ENCODE assay signal across 24 mouse cellular contexts in genomic region chr16:66602686-66603085, GRCm38 (mm10).
A peak's percentile ranks its signal among the peaks of the same experiment; 100 is the strongest.
DNase-seq lines count a peak whose midpoint lies in the region; ATAC-seq and TF ChIP-seq lines count a peak whose summit lies in the region.
"Had no signal": no experiment of that assay in that cellular context is flagged by ENCODE, and none has a peak within 500 bp of the region (broad histone marks: within the 10 kb centered on the region; RNA-seq: fewer than 3 reads in every experiment).

No protein-coding gene starts in this region.

- H3K27ac ChIP-seq in kidney, postnatal 0 days = no peak overlapping the region
- H3K27ac ChIP-seq in kidney, adult 2 months (ENCODE audit: insufficient read depth, low read depth, low read length) = no peak overlapping the region
- H3K27ac ChIP-seq in liver, postnatal 0 days (ENCODE audit: low read depth) = no peak overlapping the region
- H3K27ac ChIP-seq: embryonic facial prominence, embryonic 12.5 days; embryonic facial prominence, embryonic 15.5 days; forebrain, embryonic 10.5 days; forebrain, embryonic 13.5 days; forebrain, embryonic 15.5 days had no signal

- TF ChIP-seq POLR2A in kidney, adult 2 months (IDR thresholded peaks at IDR 0.05; ENCODE audit: low read depth, low read length) = no peak

- H3K4me1 ChIP-seq in kidney, postnatal 0 days (replicated peaks; ENCODE audit: insufficient read depth, low read length) = no peaks in the 10 kb centered on the region
- no peaks in the 10 kb centered on the region for H3K4me1 ChIP-seq in kidney, adult 2 months (ENCODE audit: control insufficient read depth, insufficient read depth, low read length)
- no peaks in the 10 kb centered on the region for H3K4me1 ChIP-seq in liver, postnatal 0 days (ENCODE audit: insufficient read depth)
- H3K4me1 ChIP-seq: embryonic facial prominence, embryonic 12.5 days; embryonic facial prominence, embryonic 15.5 days; forebrain, embryonic 13.5 days; forebrain, embryonic 15.5 days had no signal

- H3K36me3 ChIP-seq in kidney, postnatal 0 days (ENCODE audit: insufficient read depth, low read length) = no peaks in the 10 kb centered on the region
- no peaks in the 10 kb centered on the region for H3K36me3 ChIP-seq in kidney, adult 2 months (ENCODE audit: control insufficient read depth, insufficient read depth, low read length)
- no peaks in the 10 kb centered on the region for H3K36me3 ChIP-seq in liver, postnatal 0 days (replicated peaks; ENCODE audit: insufficient read depth, low read length)
- H3K36me3 ChIP-seq: embryonic facial prominence, embryonic 12.5 days; embryonic facial prominence, embryonic 15.5 days; forebrain, embryonic 10.5 days; forebrain, embryonic 15.5 days had no signal

- no peak for TF ChIP-seq EP300 in liver, postnatal 0 days (IDR thresholded peaks at IDR 0.05; ENCODE audit: low read depth)

- WGBS in kidney, postnatal 0 days = 56% methylated on average over 3 of the region's 3 CpGs
- 36% methylated on average over 3 of the region's 3 CpGs for WGBS in kidney, adult 2 months
- 73% methylated on average over 3 of the region's 3 CpGs for WGBS in liver, postnatal 0 days (ENCODE audit: insufficient replicate concordance)

- no peaks in the 10 kb centered on the region for H3K9me3 ChIP-seq in kidney, postnatal 0 days (replicated peaks; ENCODE audit: low read length)
- no peaks in the 10 kb centered on the region for H3K9me3 ChIP-seq in liver, postnatal 0 days (ENCODE audit: low read length)
- H3K9me3 ChIP-seq: embryonic facial prominence, embryonic 12.5 days; embryonic facial prominence, embryonic 15.5 days; forebrain, embryonic 10.5 days; forebrain, embryonic 13.5 days; forebrain, embryonic 15.5 days had no signal

- H3K4me2 ChIP-seq in kidney, postnatal 0 days (ENCODE audit: low read length) = no peak overlapping the region
- no peak overlapping the region for H3K4me2 ChIP-seq in liver, postnatal 0 days (ENCODE audit: low read depth, low read length)
- H3K4me2 ChIP-seq: embryonic facial prominence, embryonic 12.5 days; embryonic facial prominence, embryonic 15.5 days; forebrain, embryonic 13.5 days; forebrain, embryonic 15.5 days had no signal

- no peak for TF ChIP-seq CTCF in kidney, postnatal 0 days (IDR thresholded peaks at IDR 0.05; ENCODE audit: low read depth)
- no peak for TF ChIP-seq CTCF in kidney, adult 2 months (conservative IDR thresholded peaks at IDR 0.05; ENCODE audit: insufficient read depth, insufficient read length, low read depth, low read length)
- no peak for TF ChIP-seq CTCF in liver, postnatal 0 days (IDR thresholded peaks at IDR 0.05; ENCODE audit: low read depth)

- H3K4me3 ChIP-seq in kidney, postnatal 0 days (replicated peaks; ENCODE audit: low read depth, low read length) = no peak overlapping the region
- H3K4me3 ChIP-seq in kidney, adult 2 months (ENCODE audit: insufficient read depth, low read depth, low read length) = no peak overlapping the region
- no peak overlapping the region for H3K4me3 ChIP-seq in liver, postnatal 0 days (ENCODE audit: low read depth, low read length)
- H3K4me3 ChIP-seq: embryonic facial prominence, embryonic 12.5 days; embryonic facial prominence, embryonic 15.5 days; erythroblast, embryonic 14.5 days; forebrain, embryonic 10.5 days; forebrain, embryonic 13.5 days; forebrain, embryonic 15.5 days had no signal

- no peak for ATAC-seq in kidney, postnatal 0 days (replicated peaks; ENCODE audit: low FRiP score, low read depth)
- no peak for ATAC-seq in liver, postnatal 0 days
- ATAC-seq: forebrain, embryonic 13.5 days; forebrain, postnatal 0 days had no signal

- H3K9ac ChIP-seq in kidney, postnatal 0 days (ENCODE audit: low read depth, low read length) = no peak overlapping the region
- no peak overlapping the region for H3K9ac ChIP-seq in liver, postnatal 0 days (replicated peaks)
- H3K9ac ChIP-seq: embryonic facial prominence, embryonic 12.5 days; embryonic facial prominence, embryonic 15.5 days; forebrain, embryonic 13.5 days; forebrain, embryonic 15.5 days; forebrain, postnatal 0 days had no signal

- peak; percentile 15 for DNase-seq in embryo, embryonic 10.5 days (ENCODE audit: low spot score)
- DNase-seq in embryo, embryonic 9.5 days (ENCODE audit: extremely low spot score) = no peak
- peak; percentile 3 for DNase-seq in kidney, postnatal 0 days (ENCODE audit: low spot score)
- DNase-seq in kidney, adult 2 months = no peak
- peak; percentile 73 for DNase-seq in retina, embryonic 14.5 days (ENCODE audit: low spot score)
- DNase-seq in urinary bladder, postnatal 10 days (ENCODE audit: low spot score) = no peak
- DNase-seq in liver, postnatal 0 days = no peak
- DNase-seq: adrenal gland, adult 2 months; adrenal gland, postnatal 10 days; adrenal gland, postnatal 25 days; B cell, adult 2 months; cerebellum, adult 11 months; cerebellum, adult 18-20 months; cerebellum, adult 8-10 months; cerebellum, adult 9-11 months; cerebellum, postnatal 14 days; cerebellum, postnatal 36 days; forebrain, postnatal 0 days had no signal

- no peaks in the 10 kb centered on the region for H3K27me3 ChIP-seq in kidney, postnatal 0 days (ENCODE audit: insufficient read depth, low read length)
- H3K27me3 ChIP-seq in kidney, adult 2 months (replicated peaks; ENCODE audit: control insufficient read depth, insufficient read depth, low read length) = no peaks in the 10 kb centered on the region
- no peaks in the 10 kb centered on the region for H3K27me3 ChIP-seq in liver, postnatal 0 days (ENCODE audit: insufficient read depth, low read length)
- H3K27me3 ChIP-seq: embryonic facial prominence, embryonic 12.5 days; embryonic facial prominence, embryonic 15.5 days; forebrain, embryonic 13.5 days; forebrain, embryonic 15.5 days had no signal

Comparison
In these comparisons a context has a peak if more than half of its experiments do, and no peak if none do; other contexts are left out.
1. DNase-seq: peak in embryo, embryonic 10.5 days (single experiment), kidney, postnatal 0 days (single experiment) and retina, embryonic 14.5 days (single experiment); none in embryo, embryonic 9.5 days (single experiment), kidney, adult 2 months (single experiment), urinary bladder, postnatal 10 days (single experiment) and liver, postnatal 0 days (single experiment).